Mouse (Mus musculus): ENCODE results near the gene Yeats2.
A peak's percentile ranks its signal among the peaks of the same experiment; 100 is the strongest.

Gene Yeats2

DNA sequence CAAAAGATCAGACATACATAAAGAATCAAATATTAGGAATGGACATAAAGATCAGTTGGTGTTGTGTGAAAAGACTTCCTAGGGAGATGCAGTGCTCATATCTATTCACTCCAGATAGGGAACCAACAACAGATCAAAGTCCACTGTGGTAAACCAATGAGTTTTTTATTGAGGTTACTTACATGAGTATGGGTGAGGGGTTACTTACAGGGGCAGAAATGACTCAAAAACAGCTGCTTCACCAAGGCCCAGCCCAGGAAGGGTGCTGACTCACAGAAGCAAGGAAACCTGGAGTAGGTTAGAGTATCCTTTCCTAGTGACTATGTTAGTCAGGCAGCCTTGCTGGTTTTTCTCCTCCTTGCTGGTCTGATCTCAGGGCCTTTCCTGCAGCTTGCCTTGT, 51.2 kb downstream of the Yeats2 start:
- DNase-seq, result no peak

DNA sequence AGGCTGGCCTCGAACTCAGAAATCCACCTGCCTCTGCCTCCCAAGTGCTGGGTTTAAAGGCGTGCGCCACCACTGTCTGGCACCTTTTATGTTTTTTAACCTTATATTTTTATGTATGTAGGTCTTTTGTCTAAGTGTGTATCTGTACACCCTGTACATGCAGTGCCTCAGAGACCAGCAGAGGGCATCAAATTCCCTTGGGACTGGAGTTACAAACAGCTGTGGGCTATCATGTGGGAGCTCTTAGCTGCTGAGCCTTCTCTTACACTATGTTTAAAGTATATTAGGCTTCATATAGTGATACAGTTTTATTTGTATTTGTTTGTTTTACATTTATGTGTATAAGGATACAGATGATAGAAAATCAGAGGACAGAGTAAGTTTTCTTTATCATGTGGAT, 54.7 kb downstream of the Yeats2 start:
- DNase-seq, result peak; percentile 61

DNA sequence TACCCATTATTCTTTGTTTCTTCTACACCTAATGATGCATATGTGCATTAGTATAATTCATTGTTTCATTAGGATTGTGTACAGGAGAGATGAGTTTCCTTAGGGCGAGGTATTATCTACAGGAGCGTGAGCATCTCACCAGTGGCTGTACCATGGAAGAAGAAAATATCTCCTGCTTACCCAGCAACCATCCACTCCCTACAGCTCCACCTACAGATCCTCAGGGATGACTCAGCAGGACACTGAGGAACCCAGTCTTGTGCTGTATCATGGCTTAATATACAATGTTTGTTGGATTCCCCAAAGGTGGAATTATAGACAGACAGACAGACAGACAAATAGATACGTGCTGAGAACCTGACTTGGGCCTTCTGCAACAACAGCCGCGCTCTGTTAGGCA, 56.1 kb downstream of the Yeats2 start:
- DNase-seq, result no peak

DNA sequence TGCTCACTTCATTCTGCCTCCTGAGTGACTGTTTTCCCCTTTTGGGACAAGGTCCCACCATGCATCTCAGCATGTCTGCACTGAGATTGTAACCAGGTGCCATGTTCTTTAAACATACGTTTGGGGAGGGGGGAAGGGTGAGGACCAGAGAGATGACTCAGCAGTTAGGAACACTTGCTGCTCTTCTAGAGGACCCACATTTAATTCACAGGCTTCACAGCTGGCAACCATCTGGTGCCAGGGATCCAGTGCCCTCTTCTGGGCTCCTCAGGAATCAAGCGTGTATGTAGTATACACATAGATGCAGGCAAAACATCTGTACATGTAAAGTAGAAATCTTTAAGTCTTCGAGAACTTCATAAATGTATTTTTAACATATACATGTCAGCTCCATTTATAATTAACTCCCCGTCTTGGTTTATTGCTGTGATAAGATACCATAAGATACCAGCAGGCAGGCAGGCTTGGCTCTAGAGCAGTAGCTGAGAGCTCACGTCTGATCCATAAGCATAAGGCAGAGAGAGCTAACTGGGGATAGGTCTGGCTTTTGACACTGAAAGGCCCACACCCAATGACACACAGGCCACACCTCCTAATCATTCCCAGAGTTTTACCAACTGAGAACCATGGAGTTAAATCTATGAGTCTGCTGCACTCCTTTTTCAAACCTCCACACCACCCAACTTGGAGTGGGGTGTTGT, 58.8 kb downstream of the Yeats2 start:
- peak in 1 of 2 experiments; percentile 15 for DNase-seq

DNA sequence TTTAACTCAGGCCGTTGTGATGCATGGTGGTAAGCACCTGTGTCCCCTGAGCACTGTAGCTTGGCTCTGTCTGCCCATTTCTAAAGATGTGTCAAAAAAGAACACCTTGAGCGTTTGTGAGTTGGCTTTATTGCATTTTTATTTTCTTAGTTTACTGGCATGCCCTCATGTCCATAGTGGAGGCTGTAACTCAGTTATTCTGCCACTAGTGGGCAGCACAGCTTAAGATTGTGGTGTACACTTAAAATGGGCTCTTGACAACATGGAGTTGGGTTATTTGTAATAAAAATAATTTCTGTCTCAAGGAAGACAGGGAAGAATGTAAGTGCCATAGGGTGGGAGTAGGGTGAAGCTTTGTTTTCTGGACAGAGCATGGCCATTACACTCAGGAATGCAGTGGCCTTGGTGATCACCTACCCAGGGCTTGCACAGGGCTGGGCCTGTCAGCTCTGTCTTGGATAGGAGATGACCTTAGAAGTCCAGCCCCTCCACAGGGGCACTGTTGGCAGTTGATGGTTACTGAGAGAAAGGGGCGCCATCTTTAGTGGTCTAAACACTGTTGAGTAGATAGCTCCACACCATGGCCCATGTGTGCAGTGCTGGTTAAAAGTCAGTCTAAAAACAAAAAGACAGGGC, 72.8 kb downstream of the Yeats2 start:
- peak; percentile 67 to 73 for DNase-seq

DNA sequence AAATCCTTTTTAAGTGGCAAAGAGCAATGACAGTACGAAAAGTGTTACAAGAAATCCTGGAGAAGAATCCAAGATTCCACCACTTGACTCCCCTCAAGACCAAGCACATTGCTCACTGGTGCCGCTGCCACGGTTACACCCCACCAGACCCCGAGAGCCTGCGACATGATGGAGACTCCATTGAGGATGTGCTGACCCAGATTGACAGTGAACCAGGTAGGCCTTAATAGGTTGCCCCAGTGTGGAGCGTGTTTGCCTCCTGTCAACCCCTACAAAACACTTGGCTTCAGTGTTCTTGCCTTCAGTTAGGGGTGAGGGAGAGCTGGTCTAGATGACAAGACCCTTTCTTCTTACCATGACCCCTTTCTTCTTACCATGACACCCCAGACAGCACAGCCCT, 81.9 kb downstream of the Yeats2 start:
- DNase-seq, result no peak

DNA sequence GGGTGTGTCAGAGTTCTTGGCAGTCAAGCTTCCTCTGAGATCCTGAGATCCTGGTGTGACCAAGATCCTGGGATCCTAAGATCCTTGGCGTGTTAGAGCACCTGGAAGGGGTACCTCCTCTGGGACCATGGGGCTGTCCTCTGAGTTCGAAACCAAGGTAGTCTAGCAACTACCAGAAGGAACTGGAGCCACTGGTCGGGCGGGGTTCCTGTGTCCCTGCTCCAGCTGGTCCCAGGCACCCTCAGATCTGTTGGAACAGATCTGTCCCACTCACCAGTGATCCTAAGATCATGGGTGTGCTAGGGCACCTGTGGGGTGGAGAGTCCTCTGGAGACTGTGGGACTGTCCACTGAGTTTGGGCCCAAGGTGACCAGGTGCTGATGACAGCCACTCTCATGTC, 85.8 kb downstream of the Yeats2 start:
- DNase-seq, result no peak

DNA sequence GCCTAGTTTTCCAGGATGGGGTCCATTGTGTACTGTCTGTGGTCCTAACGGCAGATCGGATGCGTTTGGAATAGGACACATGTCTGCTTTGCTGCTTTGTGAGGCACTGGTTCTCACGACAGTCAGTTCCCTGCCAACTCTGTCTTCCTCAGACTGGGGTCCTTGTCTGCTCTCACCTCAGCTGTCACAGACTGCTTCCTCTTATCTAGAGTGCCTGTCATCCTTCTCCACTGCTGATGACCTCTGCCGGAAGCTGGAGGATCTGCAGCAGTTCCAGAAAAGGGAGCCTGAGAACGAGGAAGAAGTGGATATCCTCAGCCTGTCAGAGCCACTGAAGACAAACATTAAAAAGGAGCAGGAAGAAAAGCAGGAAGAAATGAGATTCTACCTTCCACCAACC, 86.6 kb downstream of the Yeats2 start:
- no peak for DNase-seq

DNA sequence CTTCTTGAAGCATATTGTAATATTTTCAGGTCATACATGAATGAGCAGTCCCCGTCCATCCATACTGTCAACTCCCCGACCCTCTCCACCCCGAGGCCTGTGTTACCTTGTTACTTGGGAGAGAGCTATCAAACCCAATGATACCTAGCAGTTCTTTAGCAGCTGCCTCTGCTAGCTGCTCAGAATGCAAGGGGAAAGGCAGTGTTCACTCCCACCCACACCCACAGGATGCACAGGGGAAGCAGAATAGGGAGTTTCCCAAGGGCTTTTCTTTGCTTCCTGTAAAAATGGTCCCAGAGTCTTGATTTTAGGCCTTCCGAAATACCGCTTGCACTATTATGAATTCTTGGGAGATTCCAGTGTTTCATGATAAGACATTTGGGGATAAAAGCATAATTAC, 87.3 kb downstream of the Yeats2 start:
- no peak for DNase-seq

DNA sequence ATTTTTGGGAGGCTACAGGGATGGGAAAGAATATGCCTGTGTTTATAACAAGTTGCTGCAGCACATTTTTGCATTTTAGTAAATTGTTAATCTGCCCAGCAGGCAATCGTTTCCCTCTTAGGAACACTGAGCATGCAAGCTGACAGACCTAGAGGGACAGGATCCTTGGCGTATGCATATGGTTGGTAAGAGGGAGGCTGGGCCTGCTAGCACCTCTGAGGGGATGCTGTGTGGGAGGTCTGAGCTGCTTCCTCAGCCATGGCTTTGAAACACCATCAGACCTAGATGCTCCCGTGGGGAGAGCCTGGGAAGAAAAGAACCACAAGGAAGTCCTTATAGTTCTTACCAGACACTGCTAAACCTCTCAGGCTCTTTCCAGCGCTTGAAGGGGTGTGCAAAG, 93.5 kb downstream of the Yeats2 start:
- DNase-seq, result peak; percentile 8 to 25

DNA sequence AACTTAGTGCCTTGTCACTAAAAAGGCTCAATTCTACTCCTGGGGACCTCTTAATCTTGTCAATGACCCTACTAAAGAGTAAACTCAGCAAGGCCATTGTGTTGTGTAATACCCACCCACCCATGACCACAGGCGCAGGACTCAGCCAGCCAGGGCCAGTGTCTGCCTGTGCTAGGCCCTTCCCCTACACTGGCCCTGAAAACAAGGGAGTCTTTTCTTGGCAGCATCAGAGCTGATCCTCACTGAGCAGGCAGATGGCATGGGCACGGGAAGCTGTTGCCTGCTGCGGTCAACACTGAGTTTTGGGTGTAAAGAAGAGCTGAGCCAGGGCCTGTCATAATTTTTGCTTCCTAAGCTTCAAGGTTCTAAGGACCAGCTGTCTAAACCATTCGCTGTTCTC, 96.6 kb downstream of the Yeats2 start:
- DNase-seq, result peak in 1 of 2 experiments; percentile 8

DNA sequence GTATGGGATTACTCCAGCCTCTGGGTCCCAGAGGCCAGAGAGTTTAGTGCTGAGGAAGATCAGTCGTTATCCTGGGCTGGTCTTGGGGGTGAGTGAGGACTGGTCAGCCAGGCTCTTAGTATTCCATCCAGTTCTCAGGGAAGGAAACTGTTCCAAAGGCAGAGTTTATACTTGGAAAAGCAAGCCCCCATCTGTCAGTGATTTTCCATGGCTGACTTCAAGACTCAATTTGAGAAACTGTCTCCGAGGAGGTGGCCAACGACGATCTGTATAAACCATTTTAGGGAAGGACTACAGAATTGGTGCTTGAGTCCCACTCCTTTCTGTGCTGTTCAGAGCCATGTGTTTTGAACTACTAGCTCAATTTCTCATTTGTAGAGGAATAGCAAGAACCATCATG, 97.8 kb downstream of the Yeats2 start:
- DNase-seq, result no peak

DNA sequence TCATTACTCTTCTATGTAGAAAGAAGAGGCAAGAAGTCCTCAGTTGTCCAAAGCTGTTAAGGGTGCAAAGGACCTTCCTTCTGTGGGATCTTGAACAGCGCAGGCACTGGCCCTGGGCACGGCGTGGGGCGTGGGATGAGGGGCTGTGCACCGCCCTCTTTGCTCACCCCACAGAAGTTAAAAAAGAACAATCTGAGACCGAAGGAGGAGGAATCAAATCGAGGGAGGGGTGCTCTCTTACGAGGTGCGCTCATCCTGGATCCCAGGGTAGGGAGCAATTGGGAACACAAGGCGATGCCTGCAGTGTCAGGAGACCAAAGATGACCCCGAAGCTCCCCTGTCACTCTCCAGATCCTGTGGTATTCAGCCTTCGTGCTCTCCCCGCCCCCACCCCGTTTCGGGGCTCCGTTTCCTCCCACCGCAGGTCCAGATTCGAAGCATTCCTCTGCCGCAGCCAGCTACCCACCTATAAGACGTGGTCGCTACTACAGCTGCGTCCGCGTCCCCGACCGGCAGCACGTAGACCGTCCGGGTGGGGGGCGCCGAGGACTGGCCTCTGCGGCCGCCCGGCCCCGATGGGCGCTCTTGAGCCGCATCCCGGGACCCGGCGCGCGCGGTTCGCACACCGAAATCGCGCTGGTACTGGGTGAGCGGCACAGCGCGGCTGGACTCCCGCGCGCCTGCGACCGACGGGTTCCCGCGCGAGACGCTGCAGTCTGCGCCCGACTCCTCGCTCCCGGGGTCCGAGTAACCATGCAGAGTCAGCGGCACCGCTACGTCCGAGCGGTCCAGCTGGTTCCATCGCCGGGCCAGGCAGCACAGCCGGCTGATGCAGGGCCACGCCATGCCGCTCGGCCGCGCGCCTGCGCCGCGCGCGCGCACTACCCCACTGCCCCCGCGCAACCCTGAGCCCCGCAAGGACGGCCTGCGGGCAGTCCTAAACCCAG, 99.9 kb downstream of the Yeats2 start, which contains the start of gene Map6d1:
Gene Map6d1, minus strand, starts transcription at position 891 of the 947 bp plus-strand sequence.
- DNase-seq, result peak; percentile 63 to 75

DNA sequence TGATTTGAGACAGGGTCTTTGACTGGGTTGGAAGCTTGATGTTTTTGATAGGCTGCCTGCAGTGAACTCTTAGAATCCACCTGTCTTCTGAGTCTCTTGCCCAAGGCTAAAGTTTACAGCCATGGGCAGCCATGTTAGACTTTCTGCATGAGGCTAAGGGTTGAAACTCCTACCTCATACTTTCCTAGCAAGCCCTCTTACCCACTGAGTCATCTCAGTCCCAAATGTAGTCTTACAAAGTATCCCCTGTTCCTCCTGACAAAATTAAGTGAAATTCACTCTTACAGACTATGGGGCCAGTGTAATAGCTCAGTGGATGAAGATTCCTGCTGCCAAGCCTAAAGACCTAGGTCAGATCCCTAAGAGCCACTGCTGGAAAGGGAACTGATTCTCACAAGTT, 106.2 kb downstream of the Yeats2 start:
- DNase-seq, result no peak

DNA sequence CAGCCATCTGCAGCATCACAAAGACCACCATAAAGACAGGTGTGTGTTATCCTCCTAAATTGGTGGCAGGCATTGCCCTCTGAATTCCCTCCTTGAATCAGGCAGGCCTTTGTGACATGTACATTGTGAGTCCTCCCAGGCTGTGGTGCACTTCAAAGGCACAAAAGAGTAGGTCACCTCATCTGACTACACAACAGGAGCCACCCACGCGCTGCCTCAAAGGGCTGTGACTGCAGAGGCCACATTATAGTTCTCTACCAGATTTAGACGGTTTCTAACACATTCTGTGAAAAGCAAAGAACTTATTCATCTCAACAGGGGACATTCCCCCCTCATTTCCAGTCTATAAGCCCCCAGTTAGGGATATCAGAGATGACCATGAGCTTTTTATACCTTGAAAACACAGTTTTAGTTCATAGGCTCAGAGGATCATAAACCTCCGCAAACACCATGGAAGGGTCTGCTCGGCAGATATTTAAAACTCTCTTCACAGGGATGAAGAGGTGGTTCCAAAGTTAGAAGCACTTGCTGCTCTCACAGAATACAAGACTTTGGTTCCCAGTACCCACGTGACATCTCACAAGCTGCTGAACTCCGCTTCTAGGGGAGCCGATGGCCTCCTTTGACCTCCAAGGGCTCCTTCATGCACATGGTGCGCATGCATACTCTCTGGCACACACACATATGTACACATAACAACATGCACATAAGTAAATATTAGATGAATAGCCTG, 107.7 kb downstream of the Yeats2 start:
- DNase-seq, result no peak

DNA sequence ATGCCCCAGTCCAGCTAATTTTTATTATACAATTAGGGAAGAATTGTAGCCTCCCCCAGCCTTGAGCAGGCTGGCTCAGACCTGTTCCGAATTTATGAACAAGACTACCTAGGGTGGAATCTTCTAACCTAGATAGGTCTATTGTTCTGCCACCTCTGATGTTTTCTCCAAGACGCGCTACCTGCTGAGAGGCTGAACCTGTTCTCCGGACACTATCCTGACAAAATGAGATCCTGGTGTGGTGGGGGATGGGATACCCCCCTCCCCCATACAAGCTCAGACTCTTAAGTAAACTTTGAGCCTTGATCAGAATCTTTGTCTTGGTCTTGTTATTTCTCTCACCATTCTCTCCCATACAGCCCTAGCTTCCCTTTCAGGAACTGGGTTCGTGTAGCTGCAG, 117.1 kb downstream of the Yeats2 start:
- DNase-seq, result no peak

DNA sequence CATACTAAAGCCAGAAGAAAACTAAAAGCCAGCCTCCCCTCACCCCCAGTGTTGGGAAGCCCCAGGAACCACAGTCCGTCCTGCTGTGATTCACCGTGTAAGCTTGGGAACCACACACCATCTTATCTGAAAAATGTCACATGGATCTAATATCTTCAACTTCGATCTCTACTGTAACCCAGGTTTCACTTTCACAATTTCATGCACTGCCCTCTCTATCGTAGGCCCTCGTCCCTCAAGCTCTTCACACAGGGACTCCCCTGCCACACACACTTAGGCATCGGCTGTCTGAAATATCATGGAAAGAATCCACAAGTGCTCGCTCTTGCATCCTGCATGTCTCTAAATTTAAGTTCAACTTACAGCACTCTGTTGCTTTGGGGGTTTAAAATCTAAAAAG, 124.2 kb downstream of the Yeats2 start:
- DNase-seq, result no peak

DNA sequence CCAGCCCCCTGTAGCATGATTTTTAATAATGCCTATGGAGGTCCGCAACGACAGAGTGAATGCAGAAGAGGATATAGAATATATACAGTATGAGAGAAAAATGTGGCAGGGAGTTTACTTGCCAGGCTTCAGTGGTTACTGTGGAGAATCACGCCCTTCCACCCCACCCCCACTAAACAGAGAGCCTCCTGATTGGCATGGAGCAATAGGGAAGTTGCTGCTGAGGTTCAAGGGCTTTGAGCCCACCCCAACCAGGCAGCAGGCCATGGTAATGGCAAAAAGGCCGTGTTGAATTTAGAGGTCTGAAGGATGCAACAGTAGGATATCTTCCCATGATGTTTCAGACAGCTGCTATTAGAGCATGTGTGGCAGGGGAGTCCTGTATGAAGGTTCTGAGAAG, 130.5 kb downstream of the Yeats2 start:
- no peak for DNase-seq

DNA sequence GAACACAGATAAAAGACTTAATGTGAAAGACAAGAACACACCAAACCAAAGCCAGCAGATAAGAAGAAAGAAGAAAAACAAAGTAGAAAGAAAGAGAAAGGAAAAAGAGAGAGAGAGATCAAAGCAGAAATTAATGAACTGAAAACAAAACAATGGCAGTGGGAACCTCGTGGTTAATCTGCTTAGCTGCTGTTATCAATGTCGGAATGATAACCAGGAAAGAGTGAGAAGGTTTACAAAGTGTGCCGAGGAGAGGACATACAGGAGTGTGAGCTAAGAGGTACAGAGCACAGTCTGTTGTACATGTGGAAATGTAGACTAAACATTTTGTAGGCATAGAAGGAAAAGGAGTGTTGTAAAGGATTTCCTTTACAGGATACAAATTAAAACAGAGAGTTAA, 132.1 kb downstream of the Yeats2 start:
- no peak for DNase-seq

DNA sequence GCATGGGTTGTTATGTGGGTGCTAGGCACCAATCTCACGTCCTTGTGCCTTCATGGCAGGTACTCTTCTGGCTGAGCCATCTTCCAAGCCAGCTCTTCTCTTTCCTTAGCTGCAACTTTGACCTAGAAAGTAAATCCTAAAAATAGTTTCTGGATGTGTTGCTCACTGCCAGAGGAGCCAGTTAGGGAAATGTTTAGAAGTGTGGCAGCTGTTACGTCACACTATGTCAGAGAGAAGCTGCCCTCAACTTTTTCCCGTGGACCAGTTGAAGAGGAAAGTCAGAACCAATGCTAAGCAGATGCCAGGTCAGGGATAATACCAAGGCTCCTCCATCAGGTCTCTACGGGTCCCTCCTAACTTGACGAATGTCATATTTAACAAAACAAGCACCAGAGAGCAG, 138.5 kb downstream of the Yeats2 start:
- no peak for DNase-seq

DNA sequence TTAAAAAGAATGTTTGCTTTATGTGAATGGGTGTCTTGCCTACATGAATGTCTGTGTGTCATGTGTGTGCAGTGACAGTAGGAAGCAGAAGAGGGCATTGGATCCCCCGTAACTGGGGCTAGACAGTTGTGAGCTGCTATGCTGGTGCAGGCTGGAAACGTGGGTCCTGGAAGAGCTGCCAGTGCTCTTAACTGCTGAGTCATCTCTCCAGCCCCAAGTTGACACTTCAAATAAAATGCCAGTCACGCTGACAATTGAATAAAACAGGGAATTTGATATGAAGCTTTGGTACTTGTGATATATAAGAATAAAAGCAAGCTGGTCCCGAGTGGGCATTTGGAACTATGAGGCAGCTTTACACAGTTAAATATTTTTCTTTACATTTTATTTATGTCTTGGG, 139.4 kb downstream of the Yeats2 start:
- DNase-seq, result no peak
